Mouse (Mus musculus) midbrain, embryonic 16.5 days (tissue): ENCODE results near the gene Gm26558. TPM values are rescaled to one million over a fixed set of nuclear protein-coding genes. Genes with fewer than 3 reads are reported as not detected.

ENCODE experiments used
- ATAC-seq: fragments of 200-750 bp; cut with Nextera tagmentation; 2 replicates; pipeline ENCODE4 v1.8.0; 2017; ENCODE audit warnings: moderate TSS enrichment
- H3K27ac ChIP-seq: fragments of 300-500 bp; sonication (generic); 2 replicates; pipeline ENCODE4 v1.5.1; 2014; ENCODE audit warnings: mild to moderate bottlenecking, low read length, mixed read lengths
- H3K27me3 ChIP-seq: fragments of 300-500 bp; sonication (generic); 2 replicates; pipeline ENCODE4 v1.6.1; 2014; ENCODE audit warnings: low read depth, low read length, mixed read lengths; ENCODE audit not compliant: control insufficient read depth, insufficient read depth
- H3K36me3 ChIP-seq: fragments of 300-500 bp; sonication (generic); 2 replicates; pipeline ENCODE4 v1.6.1; 2014; ENCODE audit warnings: mild to moderate bottlenecking, low read length, moderate library complexity, mixed read lengths; ENCODE audit not compliant: control insufficient read depth, insufficient read depth
- H3K4me1 ChIP-seq: fragments of 300-500 bp; sonication (generic); 2 replicates; pipeline ENCODE4 v1.6.1; 2014; ENCODE audit warnings: mild to moderate bottlenecking, low read length, mixed read lengths; ENCODE audit not compliant: control insufficient read depth, insufficient read depth
- H3K4me2 ChIP-seq: fragments of 300-500 bp; sonication (generic); 2 replicates; pipeline ENCODE4 v1.6.1; 2014; ENCODE audit warnings: mild to moderate bottlenecking, low read length, mixed read lengths
- H3K4me3 ChIP-seq: fragments of 300-500 bp; sonication (generic); 2 replicates; pipeline ENCODE4 v1.5.1; 2014; ENCODE audit warnings: low read depth, mild to moderate bottlenecking, low read length, moderate library complexity, mixed read lengths
- H3K9ac ChIP-seq: fragments of 300-500 bp; sonication (generic); 2 replicates; pipeline ENCODE4 v1.6.1; 2014; ENCODE audit warnings: low read depth, low read length, mixed read lengths
- H3K9me3 ChIP-seq: fragments of 300-500 bp; sonication (generic); replicated peaks from 2 replicates; pipeline ENCODE4 v1.6.1; 2014; ENCODE audit warnings: mild to moderate bottlenecking, low read length, mixed read lengths; ENCODE audit not compliant: control insufficient read depth, poor library complexity, severe bottlenecking
- WGBS: fragments of 180-500 bp; shearing (Covaris S2); extraction: QIAGEN DNeasy Blood & Tissue Kit; methylation state at CpG from one replicate; pipeline ENCODE4 v1.1.7; 2014; 5-methylcytosine and 5-hydroxymethylcytosine counted together
- polyA plus RNA-seq: library from polyadenylated mRNA; unstranded; fragments of >200 nt; fragmentation: Nextera tagmentation; extraction: Ambion mirVana; gene quantifications from 2 replicates; pipeline ENCODE4 v1.2.1, GENCODE M21; 2015

Gene Gm26558
- polyA plus RNA-seq, 1 experiment from 2014 or later, result 3.5 TPM

- Histone ChIP-seq H3K4me1 (no peaks in the 10 kb centered on the region), H3K4me2 (no peak overlapping the region), H3K9me3 (no peaks in the 10 kb centered on the region), H3K27ac (no peak overlapping the region), H3K36me3 (no peaks in the 10 kb centered on the region), H3K27me3 (no peaks in the 10 kb centered on the region), H3K4me3 (no peak overlapping the region), H3K9ac (no peak overlapping the region)
- no peak for ATAC-seq
- WGBS, result 13% methylated on average over 6 of the region's 6 CpGs
Measured at GRCm38 (mm10) chr2:70620225-70620624, 41.7 kb downstream of the Gm26558 start.

GRCm38 (mm10) chr2:70619232-70619835 lies 42.6 kb downstream of the Gm26558 start:
- Histone ChIP-seq H3K4me3 (no peak overlapping the region), H3K4me1 (no peaks in the 10 kb centered on the region), H3K9ac (no peak overlapping the region), H3K9me3 (no peaks in the 10 kb centered on the region), H3K36me3 (no peaks in the 10 kb centered on the region), H3K4me2 (no peak overlapping the region), H3K27me3 (no peaks in the 10 kb centered on the region), H3K27ac (no peak overlapping the region)
- no peak for ATAC-seq
- whole genome bisulfite sequencing, result 89% methylated on average over 6 of the region's 6 CpGs

GRCm38 (mm10) chr2:70616617-70617016 lies 45.3 kb downstream of the Gm26558 start:
- no peaks in the 10 kb centered on the region for H3K4me1 ChIP-seq
- ATAC-seq, result no peak
- no peaks in the 10 kb centered on the region for H3K27me3 ChIP-seq
- H3K27ac ChIP-seq, result no peak overlapping the region
- H3K36me3 ChIP-seq, result no peaks in the 10 kb centered on the region
- H3K9ac ChIP-seq, result no peak overlapping the region
- H3K4me2 ChIP-seq, result no peak overlapping the region
- WGBS, result 62% methylated on average over 3 of the region's 3 CpGs
- no peak overlapping the region for H3K4me3 ChIP-seq
- 0 out of 2 replicates have a peak, but pooled peaks cover 3% of the 10 kb centered on the region for H3K9me3 ChIP-seq

GRCm38 (mm10) chr2:70616076-70616475 lies 45.8 kb downstream of the Gm26558 start:
- 76% methylated on average over 2 of the region's 2 CpGs for WGBS
- no peak overlapping the region for H3K27ac ChIP-seq
- no peaks in the 10 kb centered on the region for H3K27me3 ChIP-seq
- ATAC-seq, result no peak
- no peaks in the 10 kb centered on the region for H3K4me1 ChIP-seq
- no peak overlapping the region for H3K9ac ChIP-seq
- no peak overlapping the region for H3K4me3 ChIP-seq
- no peak overlapping the region for H3K4me2 ChIP-seq
- 0 out of 2 replicates have a peak, but pooled peaks cover 3% of the 10 kb centered on the region for H3K9me3 ChIP-seq
- no peaks in the 10 kb centered on the region for H3K36me3 ChIP-seq

GRCm38 (mm10) chr2:70614745-70615351 lies 47.1 kb downstream of the Gm26558 start:
- no peak overlapping the region for H3K9ac ChIP-seq

More at GRCm38 (mm10) chr2:70614745-70615351, 47.1 kb downstream of the Gm26558 start:
- Histone ChIP-seq H3K36me3 (no peaks in the 10 kb centered on the region), H3K27ac (no peak overlapping the region), H3K4me3 (no peak overlapping the region), H3K4me1 (no peaks in the 10 kb centered on the region), H3K9me3 (0 out of 2 replicates have a peak, but pooled peaks cover 3% of the 10 kb centered on the region), H3K4me2 (no peak overlapping the region), H3K27me3 (no peaks in the 10 kb centered on the region)
- no peak for ATAC-seq
- 80% methylated on average over 7 of the region's 7 CpGs for WGBS

Other genes with a start within 250 kb of the Gm26558 start
- 13.2 and 21.3 TPM in 2 replicates for gene Sp5, start 187.2 kb downstream of the Gm26558 start, polyA plus RNA-seq
- gene Erich2, start 153.3 kb downstream of the Gm26558 start, polyA plus RNA-seq, result 2.9 TPM in 2 replicates
- 130 and 149 TPM in 2 replicates for gene Gad1, start 109.0 kb downstream of the Gm26558 start, polyA plus RNA-seq
- gene Gorasp2, start 532 bp downstream of the Gm26558 start, polyA plus RNA-seq, result 142 and 145 TPM in 2 replicates
- gene Tlk1, start 163.6 kb upstream of the Gm26558 start, polyA plus RNA-seq, result 17.2 and 20.6 TPM in 2 replicates